Mouse (Mus musculus) bone marrow, adult 2 months (tissue): Measurements from ENCODE around the gene Ccnk. TPM values are rescaled to one million over a fixed set of nuclear protein-coding genes. Genes with fewer than 3 reads are reported as not detected.

Source experiments
- H3K27ac ChIP-seq: fragments of 200-500 bp; 2 replicates; pipeline ENCODE4 v1.5.1; 2012; ENCODE audit warnings: low read depth, mild to moderate bottlenecking, control low read depth, inconsistent platforms, low read length; ENCODE audit not compliant: control insufficient read depth, poor library complexity, insufficient read depth
- H3K4me1 ChIP-seq: fragments of 200-500 bp; 2 replicates; pipeline ENCODE4 v1.6.1; 2011; ENCODE audit warnings: low read length; ENCODE audit not compliant: control insufficient read depth, insufficient read depth
- H3K4me3 ChIP-seq: fragments of 200-500 bp; replicated peaks from 2 replicates; pipeline ENCODE3; 2011; ENCODE audit warnings: mild to moderate bottlenecking, low read depth, low read length, control low read depth; ENCODE audit not compliant: control insufficient read depth
- CTCF ChIP-seq: fragments of 200-500 bp; IDR thresholded peaks from 2 replicates; pipeline ENCODE4 v1.5.1; 2011; ENCODE audit warnings: low read length, control low read depth; ENCODE audit not compliant: control insufficient read depth, insufficient read depth
- POLR2A ChIP-seq: fragments of 200-500 bp; IDR thresholded peaks from 2 replicates; pipeline ENCODE4 v1.6.1; 2011; ENCODE audit warnings: low read depth, mild to moderate bottlenecking, control low read depth, low read length, borderline replicate concordance; ENCODE audit not compliant: control insufficient read depth
- WGBS: fragments of 180-500 bp; shearing (Covaris S2); methylation state at CpG from one replicate; pipeline ENCODE4 v1.1.7; 2018; 5-methylcytosine and 5-hydroxymethylcytosine counted together
- polyA plus RNA-seq: library from polyadenylated mRNA; stranded (reverse); fragments of >200 nt; gene quantifications from 2 replicates; pipeline ENCODE4 v1.2.4, GENCODE M21; 2011; ENCODE audit warnings: low replicate concordance; ENCODE audit not compliant: missing spikeins, insufficient read depth, insufficient read length

Gene Ccnk
- polyA plus RNA-seq, 1 experiment = 21.9 TPM

GRCm38 (mm10) chr12:108221712-108222111 lies 42.3 kb downstream of the Ccnk start:
- 87% methylated on average over 7 of the region's 7 CpGs for WGBS
- Histone ChIP-seq H3K4me1 (no peaks in the 10 kb centered on the region), H3K27ac (no peak overlapping the region), H3K4me3 (no peak overlapping the region)
- TF ChIP-seq CTCF (no peak), POLR2A (no peak)

GRCm38 (mm10) chr12:108223357-108223756 lies 44.0 kb downstream of the Ccnk start:
- H3K4me1 ChIP-seq = no peaks in the 10 kb centered on the region
- H3K27ac ChIP-seq = no peak overlapping the region
- TF ChIP-seq POLR2A (no peak), CTCF (no peak)
- H3K4me3 ChIP-seq = no peak overlapping the region
- 76% methylated on average over 8 of the region's 8 CpGs for WGBS

GRCm38 (mm10) chr12:108225781-108226180 lies 46.4 kb downstream of the Ccnk start:
- H3K4me3 ChIP-seq = no peak overlapping the region
- TF ChIP-seq POLR2A = no peak
- no peak overlapping the region for H3K27ac ChIP-seq
- WGBS = 75% methylated on average over 7 of the region's 7 CpGs
- H3K4me1 ChIP-seq = no peaks in the 10 kb centered on the region

- no peak for TF ChIP-seq CTCF
- TF ChIP-seq POLR2A = no peak
- Histone ChIP-seq H3K27ac (no peak overlapping the region), H3K4me1 (no peaks in the 10 kb centered on the region), H3K4me3 (no peak overlapping the region)
- 82% methylated on average over 13 of the region's 13 CpGs for WGBS
Observed at GRCm38 (mm10) chr12:108226216-108226615, 46.8 kb downstream of the Ccnk start.

GRCm38 (mm10) chr12:108226941-108227340 lies 47.6 kb downstream of the Ccnk start:
- H3K27ac ChIP-seq = no peak overlapping the region
- no peak overlapping the region for H3K4me3 ChIP-seq
- WGBS = 80% methylated on average over 12 of the region's 12 CpGs
- no peak for TF ChIP-seq CTCF
- no peaks in the 10 kb centered on the region for H3K4me1 ChIP-seq

- H3K4me1 ChIP-seq = no peaks in the 10 kb centered on the region
- 85% methylated on average over 16 of the region's 16 CpGs for WGBS
- TF ChIP-seq CTCF (no peak), POLR2A (no peak)
- H3K27ac ChIP-seq = no peak overlapping the region
- H3K4me3 ChIP-seq = no peak overlapping the region
Observed at GRCm38 (mm10) chr12:108227527-108227926, 48.1 kb downstream of the Ccnk start.

GRCm38 (mm10) chr12:108230077-108230476 lies 50.7 kb downstream of the Ccnk start:
- Histone ChIP-seq H3K4me1 (no peaks in the 10 kb centered on the region), H3K27ac (no peak overlapping the region), H3K4me3 (no peak overlapping the region)
- no peak for TF ChIP-seq CTCF
- no peak for TF ChIP-seq POLR2A
- 85% methylated on average over 12 of the region's 12 CpGs for WGBS

- TF ChIP-seq POLR2A (no peak), CTCF (no peak)
- WGBS = 69% methylated on average over 17 of the region's 18 CpGs
- no peaks in the 10 kb centered on the region for H3K4me1 ChIP-seq
- no peak overlapping the region for H3K4me3 ChIP-seq
- H3K27ac ChIP-seq = no peak overlapping the region
Observed at GRCm38 (mm10) chr12:108230821-108231794, 51.7 kb downstream of the Ccnk start.

- TF ChIP-seq POLR2A (no peak), CTCF (no peak)
- Histone ChIP-seq H3K4me3 (no peak overlapping the region), H3K4me1 (no peaks in the 10 kb centered on the region), H3K27ac (no peak overlapping the region)
- WGBS = 86% methylated on average over 9 of the region's 9 CpGs
Observed at GRCm38 (mm10) chr12:108231901-108232300, 52.5 kb downstream of the Ccnk start.

- TF ChIP-seq POLR2A (no peak), CTCF (no peak)
- no peaks in the 10 kb centered on the region for H3K4me1 ChIP-seq
- no peak overlapping the region for H3K27ac ChIP-seq
- 86% methylated on average over 6 of the region's 6 CpGs for WGBS
- no peak overlapping the region for H3K4me3 ChIP-seq
Observed at GRCm38 (mm10) chr12:108233736-108234135, 54.4 kb downstream of the Ccnk start.
